Mouse (Mus musculus) layer of hippocampus, adult 9-10 months (tissue): Measurements from ENCODE around the gene Rora.

ENCODE experiments used
- DNase-seq: peaks from one replicate; pipeline ENCODE4 v3.0.0; 2022; ENCODE audit warnings: low spot score

Gene Rora

GRCm38 (mm10) chr9:69419476-69419875 is 765.9 kb downstream of the Rora start:
- no peak for DNase-seq

GRCm38 (mm10) chr9:69430531-69430930 is 776.9 kb downstream of the Rora start:
- DNase-seq = no peak

GRCm38 (mm10) chr9:69431863-69432555 is 778.4 kb downstream of the Rora start:
- no peak for DNase-seq

GRCm38 (mm10) chr9:69435194-69435593 is 781.6 kb downstream of the Rora start:
- no peak for DNase-seq

- DNase-seq = no peak
These were observed 782.1 kb downstream of the Rora start for GRCm38 (mm10) chr9:69435662-69436061.
